Mouse (Mus musculus): ENCODE data around the gene Tigd2.

The Tigd2 gene

DNA sequence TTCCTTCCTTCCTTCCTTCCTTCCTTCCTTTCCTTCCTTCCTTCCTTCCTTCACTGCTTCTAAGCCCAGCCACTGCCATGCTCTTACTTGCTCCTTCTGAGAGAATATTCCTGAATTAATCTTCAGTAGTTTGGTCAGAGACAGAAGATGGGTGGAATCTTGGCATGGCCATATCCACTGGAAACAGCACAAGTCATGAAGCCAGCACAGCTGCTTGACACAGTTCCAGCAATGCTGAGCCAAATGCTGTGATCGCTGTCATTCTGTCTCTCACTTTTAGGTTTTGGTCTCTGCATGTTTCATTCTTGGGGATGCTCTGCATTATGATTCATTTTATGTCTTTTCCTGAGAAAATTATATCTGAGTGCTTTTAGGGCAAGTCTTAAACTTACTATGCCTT, 47.2 kb downstream of the Tigd2 start:
- no peak for DNase-seq (ENCODE audit: low spot score)

Measured in left cerebral cortex, adult 11 months (tissue).